Mouse (Mus musculus) heart, embryonic 16.5 days (tissue): ENCODE data around the gene Fam169b. TPM values are rescaled to one million over a fixed set of nuclear protein-coding genes. Genes with fewer than 3 reads are reported as not detected.

Source experiments
- ATAC-seq: fragments of 200-750 bp; cut with Nextera tagmentation; replicated peaks from 2 replicates; pipeline ENCODE4 v1.8.0; 2017; ENCODE audit warnings: moderate number of reproducible peaks; ENCODE audit not compliant: insufficient read depth, low FRiP score; ENCODE audit errors: extremely low read depth
- H3K27ac ChIP-seq: fragments of 300-500 bp; sonication (generic); 2 replicates; pipeline ENCODE4 v1.5.1; 2014; ENCODE audit warnings: mild to moderate bottlenecking, low read length, control low read depth, moderate library complexity
- H3K27me3 ChIP-seq: fragments of 300-500 bp; sonication (generic); 2 replicates; pipeline ENCODE4 v1.6.1; 2014; ENCODE audit warnings: low read length, mixed read lengths; ENCODE audit not compliant: control insufficient read depth, insufficient read depth
- H3K36me3 ChIP-seq: fragments of 300-500 bp; sonication (generic); 2 replicates; pipeline ENCODE4 v1.6.1; 2014; ENCODE audit not compliant: control insufficient read depth, insufficient read depth
- H3K4me1 ChIP-seq: fragments of 300-500 bp; sonication (generic); 2 replicates; pipeline ENCODE4 v1.6.1; 2014; ENCODE audit warnings: low read length, mixed read lengths; ENCODE audit not compliant: control insufficient read depth, insufficient read depth
- H3K4me2 ChIP-seq: fragments of 300-500 bp; sonication (generic); 2 replicates; pipeline ENCODE4 v1.6.1; 2014; ENCODE audit warnings: low read depth, mild to moderate bottlenecking, control low read depth, low read length
- H3K4me3 ChIP-seq: fragments of 300-500 bp; sonication (generic); 2 replicates; pipeline ENCODE4 v1.5.1; 2014; ENCODE audit warnings: mild to moderate bottlenecking, control low read depth, low read length
- H3K9ac ChIP-seq: fragments of 300-500 bp; sonication (generic); 2 replicates; pipeline ENCODE4 v1.6.1; 2014; ENCODE audit warnings: low read length, control low read depth
- H3K9me3 ChIP-seq: fragments of 300-500 bp; sonication (generic); replicated peaks from 2 replicates; pipeline ENCODE4 v1.6.1; 2016; ENCODE audit warnings: low read length; ENCODE audit not compliant: control insufficient read depth
- WGBS: fragments of 180-500 bp; shearing (Covaris S2); extraction: QIAGEN DNeasy Blood & Tissue Kit; methylation state at CpG from one replicate; pipeline ENCODE4 v1.1.7; 2014; 5-methylcytosine and 5-hydroxymethylcytosine counted together
- polyA plus RNA-seq: library from polyadenylated mRNA; unstranded; fragments of >200 nt; fragmentation: Nextera tagmentation; extraction: Ambion mirVana; gene quantifications from 2 replicates; pipeline ENCODE4 v1.2.1, GENCODE M21; 2015

The Fam169b gene
- polyA plus RNA-seq, 1 experiment from 2014 or later = 15.1 TPM

- Histone ChIP-seq H3K27me3 (no peaks in the 10 kb centered on the region), H3K4me3 (no peak overlapping the region), H3K4me2 (no peak overlapping the region), H3K9me3 (no peaks in the 10 kb centered on the region), H3K4me1 (no peaks in the 10 kb centered on the region), H3K36me3 (no peaks in the 10 kb centered on the region), H3K9ac (no peak overlapping the region), H3K27ac (no peak overlapping the region)
- WGBS = 84% methylated on average over 1 of the region's 1 CpGs
- no peak for ATAC-seq
These were observed 40.6 kb downstream of the Fam169b start for GRCm38 (mm10) chr7:68314286-68314685.

GRCm38 (mm10) chr7:68315068-68315467 lies 41.4 kb downstream of the Fam169b start:
- Histone ChIP-seq H3K27me3 (no peaks in the 10 kb centered on the region), H3K27ac (no peak overlapping the region), H3K4me3 (no peak overlapping the region), H3K9ac (no peak overlapping the region), H3K4me1 (no peaks in the 10 kb centered on the region; the same call in 1 of the 2 replicates), H3K4me2 (no peak overlapping the region), H3K36me3 (no peaks in the 10 kb centered on the region), H3K9me3 (no peaks in the 10 kb centered on the region)
- WGBS = 59% methylated on average over 4 of the region's 4 CpGs
- no peak for ATAC-seq

GRCm38 (mm10) chr7:68318006-68318788 lies 44.6 kb downstream of the Fam169b start:
- Histone ChIP-seq H3K36me3 (no peaks in the 10 kb centered on the region), H3K4me1 (no peaks in the 10 kb centered on the region; the same call in 1 of the 2 replicates), H3K9me3 (no peaks in the 10 kb centered on the region), H3K4me2 (no peak overlapping the region), H3K27ac (no peak overlapping the region), H3K9ac (no peak overlapping the region), H3K27me3 (no peaks in the 10 kb centered on the region), H3K4me3 (no peak overlapping the region)
- no peak for ATAC-seq
- 75% methylated on average over 16 of the region's 16 CpGs for WGBS

- Histone ChIP-seq H3K27me3 (no peaks in the 10 kb centered on the region), H3K27ac (no peak overlapping the region), H3K4me1 (no peaks in the 10 kb centered on the region; the same call in 1 of the 2 replicates), H3K9ac (no peak overlapping the region), H3K9me3 (no peaks in the 10 kb centered on the region), H3K4me2 (no peak overlapping the region), H3K36me3 (no peaks in the 10 kb centered on the region), H3K4me3 (no peak overlapping the region)
- ATAC-seq = no peak
- 68% methylated on average over 6 of the region's 6 CpGs for WGBS
These were observed 45.3 kb downstream of the Fam169b start for GRCm38 (mm10) chr7:68318979-68319378.

GRCm38 (mm10) chr7:68320078-68320810 lies 46.6 kb downstream of the Fam169b start:
- WGBS = 54% methylated on average over 14 of the region's 14 CpGs
- Histone ChIP-seq H3K27ac (no peak overlapping the region), H3K4me3 (no peak overlapping the region), H3K9ac (no peak overlapping the region), H3K36me3 (no peaks in the 10 kb centered on the region), H3K27me3 (no peaks in the 10 kb centered on the region), H3K4me2 (peak overlapping the region; percentile 30), H3K9me3 (no peaks in the 10 kb centered on the region), H3K4me1 (no peaks in the 10 kb centered on the region; the same call in 1 of the 2 replicates)
- peak; percentile 32; the same call in 1 of the 2 replicates for ATAC-seq

GRCm38 (mm10) chr7:68323051-68323450 lies 49.4 kb downstream of the Fam169b start:
- Histone ChIP-seq H3K9me3 (no peaks in the 10 kb centered on the region), H3K4me1 (no peaks in the 10 kb centered on the region; the same call in 1 of the 2 replicates), H3K27me3 (no peaks in the 10 kb centered on the region), H3K4me3 (no peak overlapping the region), H3K4me2 (no peak overlapping the region), H3K9ac (no peak overlapping the region), H3K36me3 (no peaks in the 10 kb centered on the region), H3K27ac (no peak overlapping the region)
- no peak for ATAC-seq
- 67% methylated on average over 6 of the region's 6 CpGs for whole genome bisulfite sequencing

- Histone ChIP-seq H3K27ac (no peak overlapping the region), H3K27me3 (no peaks in the 10 kb centered on the region), H3K36me3 (no peaks in the 10 kb centered on the region), H3K4me1 (no peaks in the 10 kb centered on the region), H3K9ac (no peak overlapping the region), H3K9me3 (no peaks in the 10 kb centered on the region), H3K4me3 (no peak overlapping the region), H3K4me2 (no peak overlapping the region)
- ATAC-seq = no peak
- WGBS = 70% methylated on average over 7 of the region's 7 CpGs
These were observed 52.6 kb downstream of the Fam169b start for GRCm38 (mm10) chr7:68326190-68326722.

- H3K9ac ChIP-seq = no peak overlapping the region
- 78% methylated on average over 9 of the region's 9 CpGs for WGBS
- ATAC-seq = no peak
These were observed 55.4 kb downstream of the Fam169b start for GRCm38 (mm10) chr7:68329000-68329399.

GRCm38 (mm10) chr7:68332799-68333198 lies 59.2 kb downstream of the Fam169b start:
- Histone ChIP-seq H3K4me2 (no peak overlapping the region), H3K4me3 (no peak overlapping the region), H3K9me3 (no peaks in the 10 kb centered on the region), H3K4me1 (no peaks in the 10 kb centered on the region), H3K36me3 (no peaks in the 10 kb centered on the region), H3K27ac (no peak overlapping the region), H3K27me3 (no peaks in the 10 kb centered on the region), H3K9ac (no peak overlapping the region)
- 71% methylated on average over 6 of the region's 6 CpGs for WGBS
- ATAC-seq = no peak

More at GRCm38 (mm10) chr7:68329000-68329399, 55.4 kb downstream of the Fam169b start:
- no peaks in the 10 kb centered on the region for H3K36me3 ChIP-seq
- no peak overlapping the region for H3K4me2 ChIP-seq
- H3K4me1 ChIP-seq = no peaks in the 10 kb centered on the region
- no peak overlapping the region for H3K4me3 ChIP-seq
- H3K27me3 ChIP-seq = no peaks in the 10 kb centered on the region
- H3K27ac ChIP-seq = no peak overlapping the region
- H3K9me3 ChIP-seq = no peaks in the 10 kb centered on the region
